Comparison of ENCODE assay signal across 8 mouse cellular contexts in the genomic region with DNA sequence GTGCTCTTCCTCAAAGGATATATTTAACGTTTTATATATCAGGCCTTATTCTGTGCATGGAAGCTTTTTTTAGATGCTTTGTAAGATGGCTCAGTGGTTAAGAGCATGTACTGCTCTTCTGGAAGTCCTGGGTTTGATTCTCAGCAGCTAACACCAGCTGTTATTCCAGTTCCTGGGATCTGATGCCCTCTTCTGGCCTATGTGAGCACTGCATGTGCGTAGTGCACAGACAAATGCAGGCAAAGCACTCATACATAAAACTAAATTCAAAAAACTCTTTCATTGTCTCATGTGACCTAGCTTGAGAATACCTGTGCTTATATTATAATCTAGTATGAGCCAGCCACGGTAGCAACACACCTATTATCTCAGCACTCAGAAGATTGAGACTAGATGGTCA. TPM values are rescaled to one million over a fixed set of nuclear protein-coding genes. Genes with fewer than 3 reads are reported as not detected.
DNase-seq lines count a peak whose midpoint lies in the region; ATAC-seq and TF ChIP-seq lines count a peak whose summit lies in the region.

No protein-coding gene starts in this region.

- peaks cover 8% of the 10 kb centered on the region; the same call in 1 of the 2 replicates for H3K4me1 ChIP-seq in kidney, embryonic 15.5 days
- peaks cover 24 to 47% of the 10 kb centered on the region in 2 experiments for H3K4me1 ChIP-seq in CH12.LX (ENCODE audit: control insufficient read depth in 1 of 2, insufficient read depth in 2 of 2)
- H3K4me1 ChIP-seq in hindbrain, embryonic 16.5 days (ENCODE audit: control insufficient read depth, insufficient read depth, low read depth, low read length): no peaks in the 10 kb centered on the region

- DNase-seq in kidney, adult 18-20 months: peak; percentile 69
- DNase-seq in CH12.LX (ENCODE audit: extremely low read depth) (peak; percentile 71), ZHBTc4 (ENCODE audit: low read depth, low spot score) (peak; percentile 87)
- DNase-seq in heart, postnatal 4 days: peak; percentile 55
- DNase-seq in naive thymus-derived CD4-positive, alpha-beta T cell, adult 2 months (ENCODE audit: low read depth): peak; percentile 77
- DNase-seq in ovary, postnatal 36 days (ENCODE audit: low spot score): no peak

- no peak overlapping the region for H3K4me3 ChIP-seq in kidney, embryonic 15.5 days (replicated peaks)
- no peak overlapping the region for H3K4me3 ChIP-seq in CH12.LX (replicated peaks in 1 of 3; ENCODE audit: low read depth in 2 of 3, low read length in 2 of 3, poor library complexity in 1 of 3)
- no peak overlapping the region for H3K4me3 ChIP-seq in hindbrain, embryonic 16.5 days (ENCODE audit: low read length)

- H3K9me3 ChIP-seq in kidney, embryonic 15.5 days (replicated peaks): no peaks in the 10 kb centered on the region
- H3K9me3 ChIP-seq in CH12.LX (replicated peaks; ENCODE audit: low read length): no peaks in the 10 kb centered on the region
- no peaks in the 10 kb centered on the region for H3K9me3 ChIP-seq in hindbrain, embryonic 16.5 days (ENCODE audit: control insufficient read depth, low read length)

- no peak for ATAC-seq in kidney, embryonic 15.5 days (replicated peaks; ENCODE audit: low FRiP score)
- ATAC-seq in hindbrain, embryonic 16.5 days: no peak

- no peaks in the 10 kb centered on the region for H3K27me3 ChIP-seq in kidney, embryonic 15.5 days
- H3K27me3 ChIP-seq in CH12.LX (replicated peaks): no peaks in the 10 kb centered on the region
- no peaks in the 10 kb centered on the region for H3K27me3 ChIP-seq in hindbrain, embryonic 16.5 days (replicated peaks; ENCODE audit: control insufficient read depth, insufficient read depth, low read length)

- no peak overlapping the region for H3K9ac ChIP-seq in kidney, embryonic 15.5 days
- no peak overlapping the region for H3K9ac ChIP-seq in CH12.LX (ENCODE audit: insufficient read depth, low read depth)
- no peak overlapping the region for H3K9ac ChIP-seq in hindbrain, embryonic 16.5 days (ENCODE audit: low read depth, low read length)

- H3K27ac ChIP-seq in kidney, embryonic 15.5 days: no peak overlapping the region
- no peak overlapping the region for H3K27ac ChIP-seq in CH12.LX (ENCODE audit: insufficient read depth, low read depth)
- H3K27ac ChIP-seq in hindbrain, embryonic 16.5 days (ENCODE audit: low read depth, low read length): no peak overlapping the region

- no peak for TF ChIP-seq EP300 in CH12.LX (IDR thresholded peaks at IDR 0.05; ENCODE audit: low read length)

- dilution Hi-C loops in CH12.LX (cut with MboI; ENCODE audit: extremely low pct_ligation_motif_present, extremely low pct_unique_long_range_greater_than_20kb, low sequenced_read_pairs): no loop called here

- peak; percentile 60 for TF ChIP-seq RAD21 in CH12.LX (IDR thresholded peaks at IDR 0.05; ENCODE audit: low read depth, low read length)

- H3K36me3 ChIP-seq in kidney, embryonic 15.5 days: peaks cover 8% of the 10 kb centered on the region
- H3K36me3 ChIP-seq in CH12.LX (replicated peaks in 1 of 2; ENCODE audit: control insufficient read depth in 1 of 2, insufficient read depth in 1 of 2, low read length in 1 of 2): peaks cover 9 to 46% of the 10 kb centered on the region in 2 experiments
- no peaks in the 10 kb centered on the region for H3K36me3 ChIP-seq in hindbrain, embryonic 16.5 days (ENCODE audit: control insufficient read depth, insufficient read depth, low read length)

- in situ Hi-C loops in CH12.LX (cut with MboI; ENCODE audit: low pct_ligation_motif_present, low pct_unique_long_range_greater_than_20kb, low sequenced_read_pairs): no loop called here

- H3K79me2 ChIP-seq in CH12.LX (replicated peaks; ENCODE audit: control insufficient read depth, extremely low read depth, insufficient read depth, poor library complexity, severe bottlenecking): no peaks in the 10 kb centered on the region

- no peak overlapping the region for H3K4me2 ChIP-seq in kidney, embryonic 15.5 days
- no peak overlapping the region for H3K4me2 ChIP-seq in CH12.LX (ENCODE audit: insufficient read depth, low read depth, poor library complexity, severe bottlenecking)
- H3K4me2 ChIP-seq in hindbrain, embryonic 16.5 days (ENCODE audit: low read length): no peak overlapping the region

- TF ChIP-seq CTCF in CH12.LX (conservative IDR thresholded peaks at IDR 0.05 in 1 of 2, IDR thresholded peaks at IDR 0.05 in 1 of 2; ENCODE audit: low read depth in 2 of 2, low read length in 2 of 2): peak; percentile 76 to 92

- 45% methylated on average over 3 of the region's 3 CpGs for WGBS in kidney, embryonic 15.5 days
- 45% methylated on average over 3 of the region's 3 CpGs for WGBS in hindbrain, embryonic 16.5 days

- TF ChIP-seq POLR2A in CH12.LX (IDR thresholded peaks at IDR 0.05; ENCODE audit: low read depth, low read length): no peak

TF ChIP-seq in CH12.LX, 34 proteins besides CTCF, POLR2A, EP300 and RAD21:
- TF ChIP-seq SMC3 (IDR thresholded peaks at IDR 0.05; ENCODE audit: low read depth, low read length) (peak; percentile 70), MEF2A (IDR thresholded peaks at IDR 0.05; ENCODE audit: borderline replicate concordance, low read depth, low read length) (no peak)

RNA-seq across cellular contexts. Expression of a gene that starts 15.6 kb away (rescaled TPM):
- 129 and 140 TPM in 2 replicates for polyA plus RNA-seq in kidney, embryonic 15.5 days (2015; fragmentation: Nextera tagmentation; extraction: Ambion mirVana)
- total RNA-seq in CH12.LX (2012; rRNA removed): 26.0 and 30.3 TPM in 2 replicates
- total RNA-seq in CH12.LX (2014; rRNA removed): 56.5 and 58.4 TPM in 2 replicates
- 119 and 131 TPM in 2 replicates for polyA plus RNA-seq in CH12.LX (2012; ENCODE audit: insufficient read length, low read depth)
- total RNA-seq in heart, postnatal 4 days (2021): 10 to 100 TPM; 12.7 to 16.9 TPM
- polyA plus RNA-seq in hindbrain, embryonic 16.5 days (2015; fragmentation: Nextera tagmentation; extraction: Ambion mirVana): 45.4 and 53.2 TPM in 2 replicates

RNA-seq across cellular contexts. Expression of a gene that starts 32.5 kb away (rescaled TPM):
- 35.4 and 47.2 TPM in 2 replicates for polyA plus RNA-seq in kidney, embryonic 15.5 days (2015; fragmentation: Nextera tagmentation; extraction: Ambion mirVana)
- total RNA-seq in CH12.LX (2012; rRNA removed): 0.08 TPM in 1 of 2 replicates, not detected in the other
- total RNA-seq in CH12.LX (2014; rRNA removed): 0.11 TPM in 1 of 2 replicates, not detected in the other
- 0.26 TPM in 1 of 2 replicates, not detected in the other for polyA plus RNA-seq in CH12.LX (2012; ENCODE audit: insufficient read length, low read depth)
- under 1 TPM in 1 of 2 experiments, not detected in 1; 0.11 TPM for total RNA-seq in heart, postnatal 4 days (2021)
- polyA plus RNA-seq in hindbrain, embryonic 16.5 days (2015; fragmentation: Nextera tagmentation; extraction: Ambion mirVana): 0.06 TPM in 1 of 2 replicates, not detected in the other

RNA-seq across cellular contexts. Expression of a gene that starts 47.7 kb away (rescaled TPM):
- 5.0 and 6.2 TPM in 2 replicates for polyA plus RNA-seq in kidney, embryonic 15.5 days (2015; fragmentation: Nextera tagmentation; extraction: Ambion mirVana)
- total RNA-seq in CH12.LX (2012; rRNA removed) (14.3 and 16.3 TPM in 2 replicates), CH12.LX (2014; rRNA removed) (3.0 and 3.1 TPM in 2 replicates)
- polyA plus RNA-seq in CH12.LX (2012; ENCODE audit: insufficient read length, low read depth): 12.7 and 13.7 TPM in 2 replicates
- total RNA-seq in heart, postnatal 4 days (2021): 1 to 10 TPM; 5.2 to 6.0 TPM
- 6.1 and 8.1 TPM in 2 replicates for polyA plus RNA-seq in hindbrain, embryonic 16.5 days (2015; fragmentation: Nextera tagmentation; extraction: Ambion mirVana)

RNA-seq across cellular contexts. Expression of a gene that starts 54.6 kb away (rescaled TPM):
- 22.6 and 24.5 TPM in 2 replicates for polyA plus RNA-seq in kidney, embryonic 15.5 days (2015; fragmentation: Nextera tagmentation; extraction: Ambion mirVana)
- total RNA-seq in CH12.LX (2012; rRNA removed): 0.17 and 0.81 TPM in 2 replicates
- total RNA-seq in CH12.LX (2014; rRNA removed): not detected in 2 replicates
- 0.40 and 0.86 TPM in 2 replicates for polyA plus RNA-seq in CH12.LX (2012; ENCODE audit: insufficient read length, low read depth)
- total RNA-seq in heart, postnatal 4 days (2021): 1 to 10 TPM; 6.1 to 6.7 TPM
- polyA plus RNA-seq in hindbrain, embryonic 16.5 days (2015; fragmentation: Nextera tagmentation; extraction: Ambion mirVana): 2.0 and 2.9 TPM in 2 replicates

RNA-seq across cellular contexts. Expression of a gene that starts 58.6 kb away (rescaled TPM):
- polyA plus RNA-seq in kidney, embryonic 15.5 days (2015; fragmentation: Nextera tagmentation; extraction: Ambion mirVana): 14.6 and 15.2 TPM in 2 replicates
- total RNA-seq in CH12.LX (2012; rRNA removed) (11.5 and 13.9 TPM in 2 replicates), CH12.LX (2014; rRNA removed) (13.9 and 15.4 TPM in 2 replicates)
- polyA plus RNA-seq in CH12.LX (2012; ENCODE audit: insufficient read length, low read depth): 11.8 and 12.5 TPM in 2 replicates
- total RNA-seq in heart, postnatal 4 days (2021): 1 to 10 TPM; 6.4 to 8.5 TPM
- polyA plus RNA-seq in hindbrain, embryonic 16.5 days (2015; fragmentation: Nextera tagmentation; extraction: Ambion mirVana): 17.5 and 18.8 TPM in 2 replicates

Comparison
In these comparisons a context has a peak if more than half of its experiments do, and no peak if none do; other contexts are left out.
1. RNA of a gene that starts 32.5 kb away (polyA plus RNA-seq): 35.4 to 47.2 TPM in kidney, embryonic 15.5 days; 0.26 TPM in CH12.LX and 0.06 TPM in hindbrain, embryonic 16.5 days; every median in the first group is over 10 times any median in the second.